Mouse (Mus musculus): ENCODE data around the gene Cd2bp2.

- no peak for TF ChIP-seq CTCF (IDR thresholded peaks at IDR 0.05; ENCODE audit: borderline replicate concordance, insufficient read depth, low read length)
- no peak for TF ChIP-seq POLR2A (IDR thresholded peaks at IDR 0.05; ENCODE audit: low read depth, low read length)
Measured at GRCm38 (mm10) chr7:127233368-127233749, 37.5 kb upstream of the Cd2bp2 start.
